Mouse (Mus musculus) hindbrain, embryonic 12.5 days (tissue): ENCODE results near the gene Pkn3. TPM values are rescaled to one million over a fixed set of nuclear protein-coding genes. Genes with fewer than 3 reads are reported as not detected.

Experiments used
- ATAC-seq: fragments of 200-750 bp; cut with Nextera tagmentation; 2 replicates; pipeline ENCODE4 v1.8.0; 2017; ENCODE audit warnings: moderate TSS enrichment; ENCODE audit not compliant: low FRiP score
- H3K27ac ChIP-seq: fragments of 300-500 bp; sonication (generic); 2 replicates; pipeline ENCODE4 v1.5.1; 2016; ENCODE audit warnings: mild to moderate bottlenecking
- H3K27me3 ChIP-seq: fragments of 300-500 bp; sonication (generic); 2 replicates; pipeline ENCODE4 v1.6.1; 2016; ENCODE audit warnings: mild to moderate bottlenecking
- H3K36me3 ChIP-seq: fragments of 300-500 bp; sonication (generic); 2 replicates; pipeline ENCODE4 v1.6.1; 2016; ENCODE audit warnings: mild to moderate bottlenecking
- H3K4me1 ChIP-seq: fragments of 300-500 bp; sonication (generic); 2 replicates; pipeline ENCODE4 v1.6.1; 2016
- H3K4me2 ChIP-seq: fragments of 300-500 bp; sonication (generic); replicated peaks from 2 replicates; pipeline ENCODE4 v1.6.1; 2016; ENCODE audit warnings: mild to moderate bottlenecking
- H3K4me3 ChIP-seq: fragments of 300-500 bp; sonication (generic); 2 replicates; pipeline ENCODE4 v1.5.1; 2016; ENCODE audit warnings: mild to moderate bottlenecking
- H3K9ac ChIP-seq: fragments of 300-500 bp; sonication (generic); 2 replicates; pipeline ENCODE4 v1.6.1; 2016; ENCODE audit warnings: mild to moderate bottlenecking, moderate library complexity
- H3K9me3 ChIP-seq: fragments of 300-500 bp; sonication (generic); replicated peaks from 2 replicates; pipeline ENCODE4 v1.6.1; 2016; ENCODE audit warnings: mild to moderate bottlenecking
- WGBS: fragments of 180-500 bp; shearing (Covaris S2); methylation state at CpG from one replicate; pipeline ENCODE4 v1.1.7; 2016; 5-methylcytosine and 5-hydroxymethylcytosine counted together
- polyA plus RNA-seq: library from polyadenylated mRNA; unstranded; fragments of >200 nt; fragmentation: Nextera tagmentation; extraction: Ambion mirVana; gene quantifications from 2 replicates; pipeline ENCODE4 v1.2.1, GENCODE M21; 2016

Pkn3 gene
- polyA plus RNA-seq, 1 experiment from 2014 or later = 7.2 TPM

GRCm38 (mm10) chr2:30066046-30066901 lies 11.2 kb upstream of the Pkn3 start:
- peak overlapping the region; percentile 100 for H3K27ac ChIP-seq

GRCm38 (mm10) chr2:30067031-30067888 lies 10.2 kb upstream of the Pkn3 start:
- Histone ChIP-seq H3K36me3 (peaks cover 26% of the 10 kb centered on the region), H3K9ac (peak overlapping the region; percentile 99), H3K4me1 (peaks cover 33% of the 10 kb centered on the region), H3K4me3 (peak overlapping the region; percentile 98), H3K27ac (peak overlapping the region; percentile 100), H3K27me3 (no peaks in the 10 kb centered on the region), H3K9me3 (no peaks in the 10 kb centered on the region), H3K4me2 (peak overlapping the region; percentile 64)
- WGBS = under 1% methylated on average over 36 of the region's 69 CpGs
- peak; percentile 27 for ATAC-seq

More at GRCm38 (mm10) chr2:30066046-30066901, 11.2 kb upstream of the Pkn3 start:
- Histone ChIP-seq H3K4me1 (peaks cover 39% of the 10 kb centered on the region), H3K36me3 (peaks cover 23% of the 10 kb centered on the region), H3K4me3 (peak overlapping the region; percentile 98), H3K4me2 (peak overlapping the region; percentile 64), H3K27me3 (no peaks in the 10 kb centered on the region), H3K9ac (peak overlapping the region; percentile 99), H3K9me3 (no peaks in the 10 kb centered on the region)
- peak; percentile 94 for ATAC-seq
- under 1% methylated on average over 57 of the region's 101 CpGs for WGBS

DNA sequence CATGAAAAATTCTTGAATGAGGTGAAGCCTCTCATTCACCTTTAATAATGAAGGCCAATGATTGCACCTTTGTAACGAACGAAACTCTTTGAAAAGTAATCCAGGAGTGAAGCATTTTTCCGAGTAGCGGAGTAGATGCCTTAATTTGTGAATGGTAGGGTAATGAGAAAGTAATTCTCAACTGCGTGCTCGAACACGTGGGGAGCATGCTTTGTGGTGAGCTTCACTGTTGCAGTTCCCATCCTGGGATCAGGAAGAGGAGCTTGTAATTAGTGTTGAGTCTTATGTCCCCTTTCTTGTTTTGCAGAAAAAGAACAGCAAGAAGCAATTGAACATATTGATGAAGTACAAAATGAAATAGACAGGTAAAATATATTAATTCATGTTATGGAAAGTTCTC lies 9.5 kb upstream of the Pkn3 start:
- H3K4me1 ChIP-seq = peaks cover 29% of the 10 kb centered on the region
- H3K27me3 ChIP-seq = no peaks in the 10 kb centered on the region
- peak overlapping the region; percentile 64 for H3K4me2 ChIP-seq
- H3K4me3 ChIP-seq = peak overlapping the region; percentile 98
- 40% methylated on average over 7 of the region's 7 CpGs for WGBS
- H3K36me3 ChIP-seq = peaks cover 33% of the 10 kb centered on the region
- H3K9me3 ChIP-seq = no peaks in the 10 kb centered on the region
- peak overlapping the region; percentile 99 for H3K9ac ChIP-seq
- H3K27ac ChIP-seq = no peak overlapping the region; the same call in 1 of the 2 replicates
- ATAC-seq = no peak

DNA sequence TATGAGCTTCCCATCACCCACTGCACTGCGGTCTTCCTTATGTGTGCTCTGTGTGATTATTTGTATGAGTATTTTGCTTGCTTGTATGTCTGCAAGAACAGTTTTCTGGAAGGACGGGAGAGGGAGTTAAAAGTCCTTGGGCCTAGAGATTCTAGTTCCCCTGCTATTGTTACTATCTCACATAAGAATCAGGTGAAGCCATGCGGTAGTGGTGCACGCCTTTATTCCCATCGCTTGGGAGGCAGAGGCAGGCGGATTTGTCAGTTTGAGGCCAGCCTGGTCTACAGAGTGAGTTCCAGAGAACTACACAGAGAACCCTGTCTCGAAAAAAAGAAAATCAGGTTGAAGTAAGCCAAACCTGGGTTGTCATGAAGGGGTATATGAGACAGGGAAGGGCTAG lies 4.6 kb upstream of the Pkn3 start:
- Histone ChIP-seq H3K27me3 (no peaks in the 10 kb centered on the region), H3K9me3 (no peaks in the 10 kb centered on the region), H3K4me2 (no peak overlapping the region), H3K4me1 (peaks cover 16% of the 10 kb centered on the region), H3K36me3 (peaks cover 40% of the 10 kb centered on the region), H3K27ac (no peak overlapping the region), H3K4me3 (no peak overlapping the region), H3K9ac (no peak overlapping the region)
- no peak for ATAC-seq
- WGBS = 81% methylated on average over 7 of the region's 7 CpGs

DNA sequence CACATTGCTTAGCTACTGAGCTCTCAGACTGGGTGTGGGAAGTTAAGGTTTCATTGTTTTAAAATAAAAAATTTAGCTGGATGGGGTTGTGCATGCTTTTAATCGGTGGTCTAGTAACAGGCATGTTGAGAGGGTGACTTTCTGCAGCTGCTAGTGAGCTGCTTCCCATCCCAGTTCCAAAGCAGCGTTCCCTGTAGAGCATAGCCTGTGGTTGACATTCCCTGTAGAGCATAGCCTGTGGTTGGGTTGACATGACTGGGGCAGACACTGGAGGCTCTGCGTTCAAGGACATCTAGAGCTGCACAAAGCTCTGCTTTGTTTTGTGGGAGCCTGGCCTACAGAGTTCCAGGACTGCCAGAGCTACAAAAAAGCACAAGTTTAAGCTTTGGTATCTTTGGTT lies 4.2 kb upstream of the Pkn3 start:
- no peak for ATAC-seq
- no peak overlapping the region for H3K9ac ChIP-seq
- whole genome bisulfite sequencing = 83% methylated on average over 3 of the region's 3 CpGs
- H3K27ac ChIP-seq = no peak overlapping the region
- H3K4me2 ChIP-seq = no peak overlapping the region
- H3K9me3 ChIP-seq = no peaks in the 10 kb centered on the region
- peaks cover 40% of the 10 kb centered on the region for H3K36me3 ChIP-seq
- H3K27me3 ChIP-seq = no peaks in the 10 kb centered on the region
- peaks cover 16% of the 10 kb centered on the region for H3K4me1 ChIP-seq
- H3K4me3 ChIP-seq = no peak overlapping the region

GRCm38 (mm10) chr2:30075625-30076024 lies 1.9 kb upstream of the Pkn3 start:
- Histone ChIP-seq H3K4me1 (peaks cover 17% of the 10 kb centered on the region), H3K36me3 (peaks cover 18% of the 10 kb centered on the region), H3K9ac (no peak overlapping the region), H3K4me3 (no peak overlapping the region), H3K27ac (no peak overlapping the region), H3K27me3 (no peaks in the 10 kb centered on the region), H3K4me2 (no peak overlapping the region), H3K9me3 (no peaks in the 10 kb centered on the region)
- WGBS = 86% methylated on average over 3 of the region's 3 CpGs
- ATAC-seq = no peak

GRCm38 (mm10) chr2:30076439-30076838 lies 1.0 kb upstream of the Pkn3 start:
- Histone ChIP-seq H3K27ac (no peak overlapping the region), H3K9ac (no peak overlapping the region), H3K4me3 (no peak overlapping the region), H3K4me2 (no peak overlapping the region), H3K9me3 (no peaks in the 10 kb centered on the region), H3K4me1 (peaks cover 17% of the 10 kb centered on the region), H3K36me3 (peaks cover 17% of the 10 kb centered on the region), H3K27me3 (no peaks in the 10 kb centered on the region)
- WGBS = 92% methylated on average over 9 of the region's 9 CpGs
- no peak for ATAC-seq

DNA sequence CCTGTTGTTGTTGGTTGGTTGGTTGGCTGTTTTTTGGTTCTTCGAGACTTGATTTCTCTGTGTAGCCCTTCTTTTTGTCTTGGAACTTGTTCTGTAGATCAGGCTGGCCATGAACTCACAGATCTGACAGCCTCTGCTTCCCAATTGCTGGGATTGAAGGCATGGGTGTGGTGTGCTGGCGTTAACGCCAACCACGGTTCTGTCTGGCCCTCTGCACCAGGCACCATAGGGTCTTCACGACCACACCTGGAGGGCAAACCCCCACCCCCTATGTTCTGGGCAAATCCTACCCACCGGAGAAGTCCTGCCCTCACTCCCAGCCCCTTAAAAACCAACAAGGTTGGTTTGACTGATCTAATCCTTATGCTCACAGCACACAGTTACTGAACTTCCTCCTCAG lies 525 bp upstream of the Pkn3 start:
- peaks cover 15% of the 10 kb centered on the region for H3K36me3 ChIP-seq
- H3K4me2 ChIP-seq = peak overlapping the region; percentile 78
- ATAC-seq = peak; percentile 53
- H3K27me3 ChIP-seq = no peaks in the 10 kb centered on the region
- H3K4me3 ChIP-seq = peak overlapping the region; percentile 41; the same call in 1 of the 2 replicates
- peak overlapping the region; percentile 56 for H3K9ac ChIP-seq
- peaks cover 17% of the 10 kb centered on the region for H3K4me1 ChIP-seq
- 68% methylated on average over 6 of the region's 6 CpGs for WGBS
- no peaks in the 10 kb centered on the region for H3K9me3 ChIP-seq
- peak overlapping the region; percentile 24; the same call in 1 of the 2 replicates for H3K27ac ChIP-seq

DNA sequence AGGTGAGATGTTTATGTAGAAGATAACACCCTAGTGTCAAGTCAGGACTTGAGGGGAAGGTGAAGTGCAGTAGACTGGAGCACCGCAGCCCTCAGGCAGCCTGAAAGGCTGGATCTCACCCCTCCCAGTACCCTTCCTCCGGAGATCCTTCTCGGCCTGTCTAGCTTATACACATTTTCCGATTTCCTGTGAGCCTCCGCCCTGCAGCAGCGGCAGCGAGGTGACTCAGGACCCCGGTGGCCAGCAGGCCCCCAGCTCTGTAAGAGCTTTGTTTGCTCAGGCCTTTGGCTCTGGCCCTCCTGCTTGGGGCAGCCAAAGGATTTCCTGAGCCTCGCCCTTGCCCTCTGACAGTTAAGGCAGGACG lies 847 bp downstream of the Pkn3 start:
- H3K9me3 ChIP-seq = no peaks in the 10 kb centered on the region
- H3K27ac ChIP-seq = 0 out of 2 replicates have a peak overlapping the region, but pooled peaks have one; percentile 50
- H3K4me3 ChIP-seq = peak overlapping the region; percentile 41
- H3K4me2 ChIP-seq = peak overlapping the region; percentile 78
- peak overlapping the region; percentile 61; the same call in 1 of the 2 replicates for H3K9ac ChIP-seq
- 23% methylated on average over 10 of the region's 10 CpGs for WGBS
- H3K36me3 ChIP-seq = 0 out of 2 replicates have a peak, but pooled peaks cover 3% of the 10 kb centered on the region
- H3K27me3 ChIP-seq = no peaks in the 10 kb centered on the region
- H3K4me1 ChIP-seq = peaks cover 17% of the 10 kb centered on the region
- peak; percentile 3; the same call in 1 of the 2 replicates for ATAC-seq

GRCm38 (mm10) chr2:30078760-30079159 lies 1.3 kb downstream of the Pkn3 start:
- no peak for ATAC-seq
- peaks cover 17% of the 10 kb centered on the region for H3K4me1 ChIP-seq
- H3K9ac ChIP-seq = peak overlapping the region; percentile 23; the same call in 1 of the 2 replicates
- peak overlapping the region; percentile 78 for H3K4me2 ChIP-seq
- 0 out of 2 replicates have a peak overlapping the region, but pooled peaks have one; percentile 50 for H3K27ac ChIP-seq
- WGBS = 76% methylated on average over 4 of the region's 4 CpGs
- no peaks in the 10 kb centered on the region for H3K9me3 ChIP-seq
- H3K36me3 ChIP-seq = no peaks in the 10 kb centered on the region
- H3K4me3 ChIP-seq = no peak overlapping the region
- H3K27me3 ChIP-seq = no peaks in the 10 kb centered on the region

DNA sequence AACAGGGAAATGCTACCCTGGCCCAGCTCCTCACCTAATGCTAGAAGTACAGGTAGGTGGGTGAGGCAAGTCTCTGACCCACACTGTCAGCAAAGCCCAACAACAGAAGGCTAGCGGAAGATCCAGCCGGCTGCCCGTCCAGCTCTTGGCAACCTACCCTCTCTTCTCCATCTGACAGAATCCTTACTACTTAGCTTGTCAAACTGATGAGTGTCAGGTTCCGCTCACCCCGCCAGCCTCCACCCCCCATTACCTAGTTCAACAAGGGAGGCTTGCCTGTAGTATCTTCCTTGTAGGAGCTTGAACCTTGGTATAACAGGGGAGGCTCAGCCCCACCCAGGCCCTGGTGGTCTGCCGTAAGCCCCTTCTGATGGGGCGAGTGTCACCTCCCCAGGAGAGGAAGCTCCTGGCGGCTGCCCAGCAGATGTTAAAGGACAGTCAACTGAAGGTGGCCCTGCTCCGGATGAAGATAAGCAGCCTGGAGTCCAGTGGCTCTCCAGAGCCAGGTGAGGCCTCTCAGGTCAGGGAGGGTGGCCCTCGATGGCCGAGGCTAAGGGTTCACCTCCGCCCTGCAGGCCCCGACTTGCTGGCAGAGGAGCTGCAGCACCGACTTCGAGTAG lies 2.8 kb downstream of the Pkn3 start:
- Histone ChIP-seq H3K27ac (no peak overlapping the region), H3K9me3 (no peaks in the 10 kb centered on the region), H3K36me3 (no peaks in the 10 kb centered on the region), H3K4me3 (no peak overlapping the region), H3K9ac (no peak overlapping the region), H3K27me3 (no peaks in the 10 kb centered on the region), H3K4me2 (no peak overlapping the region), H3K4me1 (peaks cover 28% of the 10 kb centered on the region)
- ATAC-seq = no peak
- 89% methylated on average over 15 of the region's 15 CpGs for WGBS
